Mouse (Mus musculus) hindbrain, embryonic 14.5 days (tissue): ENCODE results near the gene Auts2. TPM values are rescaled to one million over a fixed set of nuclear protein-coding genes. Genes with fewer than 3 reads are reported as not detected.

ENCODE experiments used
- ATAC-seq: fragments of 200-750 bp; cut with Nextera tagmentation; 2 replicates; pipeline ENCODE4 v1.8.0; 2017; ENCODE audit warnings: moderate number of reproducible peaks, mild to moderate bottlenecking, moderate TSS enrichment, moderate library complexity; ENCODE audit not compliant: low FRiP score
- DNase-seq: peaks from one replicate; pipeline ENCODE4 v3.0.0-alpha.2; 2015; ENCODE audit warnings: low spot score
- H3K27ac ChIP-seq: fragments of 300-500 bp; sonication (generic); 2 replicates; pipeline ENCODE4 v1.5.1; 2014; ENCODE audit warnings: mild to moderate bottlenecking, moderate library complexity
- H3K27me3 ChIP-seq: fragments of 300-500 bp; sonication (generic); 2 replicates; pipeline ENCODE4 v1.6.1; 2014; ENCODE audit warnings: mild to moderate bottlenecking, low read length, mixed read lengths; ENCODE audit not compliant: control insufficient read depth, insufficient read depth
- H3K36me3 ChIP-seq: fragments of 300-500 bp; sonication (generic); replicated peaks from 2 replicates; pipeline ENCODE4 v1.6.1; 2014; ENCODE audit not compliant: control insufficient read depth, insufficient read depth
- H3K4me1 ChIP-seq: fragments of 300-500 bp; sonication (generic); replicated peaks from 2 replicates; pipeline ENCODE4 v1.6.1; 2014; ENCODE audit warnings: antibody characterized with exemption, low read length, mixed read lengths; ENCODE audit not compliant: control insufficient read depth, insufficient read depth
- H3K4me2 ChIP-seq: fragments of 300-500 bp; sonication (generic); replicated peaks from 2 replicates; pipeline ENCODE4 v1.6.1; 2014; ENCODE audit warnings: mild to moderate bottlenecking, moderate library complexity
- H3K4me3 ChIP-seq: fragments of 300-500 bp; sonication (generic); replicated peaks from 2 replicates; pipeline ENCODE4 v1.5.1; 2014; ENCODE audit warnings: mild to moderate bottlenecking, low read length
- H3K9ac ChIP-seq: fragments of 300-500 bp; sonication (generic); 2 replicates; pipeline ENCODE4 v1.6.1; 2014
- H3K9me3 ChIP-seq: fragments of 300-500 bp; sonication (generic); 2 replicates; pipeline ENCODE4 v1.6.1; 2016; ENCODE audit warnings: low read length; ENCODE audit not compliant: control insufficient read depth
- WGBS: fragments of 180-500 bp; shearing (Covaris S2); extraction: QIAGEN DNeasy Blood & Tissue Kit; methylation state at CpG from one replicate; pipeline ENCODE4 v1.1.7; 2014; 5-methylcytosine and 5-hydroxymethylcytosine counted together
- polyA plus RNA-seq: library from polyadenylated mRNA; unstranded; fragments of >200 nt; fragmentation: Nextera tagmentation; extraction: Ambion mirVana; gene quantifications from 2 replicates; pipeline ENCODE4 v1.2.1, GENCODE M21; 2014

Gene Auts2
- polyA plus RNA-seq, 1 experiment from 2014 or later = 61.8 TPM

GRCm38 (mm10) chr5:131630577-131630976 lies 912.6 kb downstream of the Auts2 start:
- ATAC-seq (0 out of 2 replicates have a peak, but pooled peaks have one; percentile 37), DNase-seq (peak; percentile 69)
- Histone ChIP-seq H3K36me3 (no peaks in the 10 kb centered on the region), H3K4me1 (peaks cover 23% of the 10 kb centered on the region), H3K27me3 (no peaks in the 10 kb centered on the region), H3K4me2 (peak overlapping the region; percentile 15; the same call in 1 of the 2 replicates), H3K9ac (peak overlapping the region; percentile 25), H3K27ac (peak overlapping the region; percentile 84), H3K9me3 (no peaks in the 10 kb centered on the region), H3K4me3 (no peak overlapping the region)
- WGBS = 9% methylated on average over 7 of the region's 7 CpGs

- H3K9me3 ChIP-seq = no peaks in the 10 kb centered on the region
- peak overlapping the region; percentile 59 for H3K4me2 ChIP-seq
- H3K4me3 ChIP-seq = peak overlapping the region; percentile 34
- peak; percentile 50 for DNase-seq
- no peaks in the 10 kb centered on the region for H3K27me3 ChIP-seq
- ATAC-seq = peak; percentile 69; the same call in 1 of the 2 replicates
- peak overlapping the region; percentile 52 for H3K27ac ChIP-seq
- H3K9ac ChIP-seq = peak overlapping the region; percentile 51
- no peaks in the 10 kb centered on the region for H3K36me3 ChIP-seq
- peaks cover 15% of the 10 kb centered on the region for H3K4me1 ChIP-seq
- whole genome bisulfite sequencing = 1% methylated on average over 40 of the region's 40 CpGs
Measured at GRCm38 (mm10) chr5:131616113-131616876, 926.8 kb downstream of the Auts2 start.

- Histone ChIP-seq H3K27me3 (no peaks in the 10 kb centered on the region), H3K4me3 (peak overlapping the region; percentile 34), H3K27ac (no peak overlapping the region), H3K36me3 (no peaks in the 10 kb centered on the region), H3K4me2 (peak overlapping the region; percentile 59), H3K4me1 (peaks cover 17% of the 10 kb centered on the region), H3K9me3 (no peaks in the 10 kb centered on the region), H3K9ac (peak overlapping the region; percentile 47)
- 87% methylated on average over 2 of the region's 2 CpGs for WGBS
- ATAC-seq (no peak), DNase-seq (no peak)
Measured at GRCm38 (mm10) chr5:131614238-131614637, 928.9 kb downstream of the Auts2 start.

GRCm38 (mm10) chr5:131613301-131613700 lies 929.8 kb downstream of the Auts2 start:
- WGBS = 82% methylated on average over 3 of the region's 3 CpGs
- Histone ChIP-seq H3K9ac (no peak overlapping the region), H3K27me3 (no peaks in the 10 kb centered on the region), H3K36me3 (no peaks in the 10 kb centered on the region), H3K9me3 (no peaks in the 10 kb centered on the region), H3K4me2 (peak overlapping the region; percentile 59), H3K4me1 (peaks cover 17% of the 10 kb centered on the region), H3K27ac (no peak overlapping the region), H3K4me3 (peak overlapping the region; percentile 34)
- ATAC-seq = no peak
- no peak for DNase-seq

- peak overlapping the region; percentile 59 for H3K4me2 ChIP-seq
- no peaks in the 10 kb centered on the region for H3K9me3 ChIP-seq
- H3K27me3 ChIP-seq = no peaks in the 10 kb centered on the region
- no peaks in the 10 kb centered on the region for H3K36me3 ChIP-seq
- DNase-seq (no peak), ATAC-seq (no peak)
- H3K27ac ChIP-seq = no peak overlapping the region
- peaks cover 12% of the 10 kb centered on the region for H3K4me1 ChIP-seq
- WGBS = 71% methylated on average over 10 of the region's 10 CpGs
- H3K4me3 ChIP-seq = 0 out of 2 replicates have a peak overlapping the region, but pooled peaks have one; percentile 14
- peak overlapping the region; percentile 31; the same call in 1 of the 2 replicates for H3K9ac ChIP-seq
Measured at GRCm38 (mm10) chr5:131610702-131611101, 932.4 kb downstream of the Auts2 start.

- Histone ChIP-seq H3K9ac (no peak overlapping the region), H3K27me3 (no peaks in the 10 kb centered on the region), H3K27ac (no peak overlapping the region), H3K36me3 (no peaks in the 10 kb centered on the region), H3K4me1 (peaks cover 21% of the 10 kb centered on the region), H3K9me3 (no peaks in the 10 kb centered on the region), H3K4me2 (no peak overlapping the region), H3K4me3 (no peak overlapping the region)
- ATAC-seq = no peak
- no peak for DNase-seq
- 91% methylated on average over 5 of the region's 5 CpGs for WGBS
Measured at GRCm38 (mm10) chr5:131606786-131607185, 936.4 kb downstream of the Auts2 start.

- ATAC-seq (no peak), DNase-seq (no peak)
- peaks cover 36% of the 10 kb centered on the region for H3K4me1 ChIP-seq
- no peaks in the 10 kb centered on the region for H3K9me3 ChIP-seq
- H3K36me3 ChIP-seq = no peaks in the 10 kb centered on the region
- H3K27ac ChIP-seq = peak overlapping the region; percentile 64
- 0 out of 2 replicates have a peak overlapping the region, but pooled peaks have one; percentile 18 for H3K9ac ChIP-seq
- 23% methylated on average over 7 of the region's 7 CpGs for WGBS
- H3K4me3 ChIP-seq = no peak overlapping the region
- H3K27me3 ChIP-seq = no peaks in the 10 kb centered on the region
- no peak overlapping the region for H3K4me2 ChIP-seq
Measured at GRCm38 (mm10) chr5:131601934-131602692, 941.0 kb downstream of the Auts2 start.

- Histone ChIP-seq H3K4me3 (no peak overlapping the region), H3K27me3 (no peaks in the 10 kb centered on the region), H3K4me1 (peaks cover 51% of the 10 kb centered on the region), H3K27ac (peak overlapping the region; percentile 69), H3K9me3 (no peaks in the 10 kb centered on the region), H3K9ac (no peak overlapping the region), H3K4me2 (peak overlapping the region; percentile 18), H3K36me3 (no peaks in the 10 kb centered on the region)
- peak; percentile 69 for DNase-seq
- ATAC-seq = peak; percentile 88
- 3% methylated on average over 14 of the region's 14 CpGs for WGBS
Measured at GRCm38 (mm10) chr5:131600325-131601125, 942.6 kb downstream of the Auts2 start.
